Mouse (Mus musculus): ENCODE measurements around the gene Ears2. TPM values are rescaled to one million over a fixed set of nuclear protein-coding genes. Genes with fewer than 3 reads are reported as not detected.

Ears2 gene
- 11.3 TPM for polyA plus RNA-seq (2014; fragmentation: Illumina TruSeq; extraction: RNeasy Lipid Tissue Mini Kit (QIAGEN cat#74804); ENCODE audit: low read depth, low replicate concordance)

GRCm38 (mm10) chr7:122066945-122067516, at the start of gene Ears2, which contains the start of gene Ubfd1:
Gene Ears2 (minus strand): TSS chr7:122067263.
Gene Ubfd1 (plus strand): TSS chr7:122067175.

GRCm38 (mm10) chr7:122101747-122102244, 34.7 kb upstream of the Ears2 start, which contains the start of gene Ndufab1:
Gene Ndufab1 (minus strand): TSS chr7:122101886.

GRCm38 (mm10) chr7:122020667-122021354, 46.3 kb downstream of the Ears2 start, which contains the start of gene Gga2:
Gene Gga2 (minus strand): TSS chr7:122021222.

Other genes with a start within 250 kb of the Ears2 start
- not detected for gene Scnn1b, start 202.2 kb downstream of the Ears2 start, polyA plus RNA-seq (2014; fragmentation: Illumina TruSeq; extraction: RNeasy Lipid Tissue Mini Kit (QIAGEN cat#74804); ENCODE audit: low read depth, low replicate concordance)
- gene Cog7, start 85.6 kb downstream of the Ears2 start, polyA plus RNA-seq (2014; fragmentation: Illumina TruSeq; extraction: RNeasy Lipid Tissue Mini Kit (QIAGEN cat#74804); ENCODE audit: low read depth, low replicate concordance) = 18.6 TPM
- gene Gga2, start 46.0 kb downstream of the Ears2 start, polyA plus RNA-seq (2014; fragmentation: Illumina TruSeq; extraction: RNeasy Lipid Tissue Mini Kit (QIAGEN cat#74804); ENCODE audit: low read depth, low replicate concordance) = 29.6 TPM
- 18.4 TPM for gene Ubfd1, start 88 bp downstream of the Ears2 start, polyA plus RNA-seq (2014; fragmentation: Illumina TruSeq; extraction: RNeasy Lipid Tissue Mini Kit (QIAGEN cat#74804); ENCODE audit: low read depth, low replicate concordance)
- 1,642 TPM for gene Ndufab1, start 34.6 kb upstream of the Ears2 start, polyA plus RNA-seq (2014; fragmentation: Illumina TruSeq; extraction: RNeasy Lipid Tissue Mini Kit (QIAGEN cat#74804); ENCODE audit: low read depth, low replicate concordance)
- 0.97 TPM for gene Palb2, start 65.7 kb upstream of the Ears2 start, polyA plus RNA-seq (2014; fragmentation: Illumina TruSeq; extraction: RNeasy Lipid Tissue Mini Kit (QIAGEN cat#74804); ENCODE audit: low read depth, low replicate concordance)
- gene Dctn5, start 65.8 kb upstream of the Ears2 start, polyA plus RNA-seq (2014; fragmentation: Illumina TruSeq; extraction: RNeasy Lipid Tissue Mini Kit (QIAGEN cat#74804); ENCODE audit: low read depth, low replicate concordance) = 41.7 TPM
- 0.65 TPM for gene Plk1, start 92.2 kb upstream of the Ears2 start, polyA plus RNA-seq (2014; fragmentation: Illumina TruSeq; extraction: RNeasy Lipid Tissue Mini Kit (QIAGEN cat#74804); ENCODE audit: low read depth, low replicate concordance)
- gene Ern2, start 118.9 kb upstream of the Ears2 start, polyA plus RNA-seq (2014; fragmentation: Illumina TruSeq; extraction: RNeasy Lipid Tissue Mini Kit (QIAGEN cat#74804); ENCODE audit: low read depth, low replicate concordance) = not detected
- gene Chp2, start 152.2 kb upstream of the Ears2 start, polyA plus RNA-seq (2014; fragmentation: Illumina TruSeq; extraction: RNeasy Lipid Tissue Mini Kit (QIAGEN cat#74804); ENCODE audit: low read depth, low replicate concordance) = 2.9 TPM
- gene Prkcb, start 221.5 kb upstream of the Ears2 start, polyA plus RNA-seq (2014; fragmentation: Illumina TruSeq; extraction: RNeasy Lipid Tissue Mini Kit (QIAGEN cat#74804); ENCODE audit: low read depth, low replicate concordance) = 1.9 TPM

Measured in heart, adult 10 weeks (tissue).